Mouse (Mus musculus): ENCODE data around the gene Lrwd1. TPM values are rescaled to one million over a fixed set of nuclear protein-coding genes. Genes with fewer than 3 reads are reported as not detected.

Lrwd1 gene
- total RNA-seq, 2 experiments from 2014 or later, result 14.8 to 15.2 TPM

- intact Hi-C loops (cut with DNase I), result no loop called here
- TF ChIP-seq CTCF (IDR thresholded peaks at IDR 0.05), result no peak
Observed at GRCm38 (mm10) chr5:136109042-136109441, 26.8 kb downstream of the Lrwd1 start.

GRCm38 (mm10) chr5:136108486-136108885, 27.4 kb downstream of the Lrwd1 start:
- intact Hi-C loops (cut with DNase I), result no loop called here
- TF ChIP-seq CTCF (IDR thresholded peaks at IDR 0.05), result no peak
- Histone ChIP-seq H3K4me3 (no peak overlapping the region), H3K27ac (no peak overlapping the region)
- DNase-seq (ENCODE audit: extremely low spot score in 1 of 2, low spot score in 2 of 2), result no peak

More at GRCm38 (mm10) chr5:136109042-136109441, 26.8 kb downstream of the Lrwd1 start:
- no peak for DNase-seq (ENCODE audit: extremely low spot score in 1 of 2, low spot score in 2 of 2)
- no peak overlapping the region for H3K27ac ChIP-seq
- no peak overlapping the region for H3K4me3 ChIP-seq

- no peak for DNase-seq (ENCODE audit: extremely low spot score in 1 of 2, low spot score in 2 of 2)
- Histone ChIP-seq H3K4me3 (no peak overlapping the region), H3K27ac (no peak overlapping the region)
- intact Hi-C loops (cut with DNase I), result no loop called here
- TF ChIP-seq CTCF (IDR thresholded peaks at IDR 0.05), result peak; percentile 43
Observed at GRCm38 (mm10) chr5:136104511-136104910, 31.4 kb downstream of the Lrwd1 start.

GRCm38 (mm10) chr5:136102099-136102820, 33.6 kb downstream of the Lrwd1 start:
- Histone ChIP-seq H3K4me3 (peak overlapping the region; percentile 34), H3K27ac (peak overlapping the region; percentile 18; the same call in 1 of the 2 replicates)
- DNase-seq (ENCODE audit: extremely low spot score in 1 of 2, low spot score in 2 of 2), result peak; percentile 74 to 78
- intact Hi-C loops (cut with DNase I), result no loop called here
- peak; percentile 92 for TF ChIP-seq CTCF (IDR thresholded peaks at IDR 0.05)

GRCm38 (mm10) chr5:136098536-136098935, 37.3 kb downstream of the Lrwd1 start:
- no peak for DNase-seq (ENCODE audit: extremely low spot score in 1 of 2, low spot score in 2 of 2)
- Histone ChIP-seq H3K4me3 (no peak overlapping the region), H3K27ac (no peak overlapping the region)
- TF ChIP-seq CTCF (IDR thresholded peaks at IDR 0.05), result no peak
- intact Hi-C loops (cut with DNase I), result no loop called here

- H3K27ac ChIP-seq, result no peak overlapping the region
- TF ChIP-seq CTCF (IDR thresholded peaks at IDR 0.05), result no peak
- intact Hi-C loops (cut with DNase I), result no loop called here
- no peak overlapping the region for H3K4me3 ChIP-seq
- DNase-seq (ENCODE audit: extremely low spot score in 1 of 2, low spot score in 2 of 2), result no peak
Observed at GRCm38 (mm10) chr5:136095089-136095488, 40.8 kb downstream of the Lrwd1 start.

GRCm38 (mm10) chr5:136094249-136095010, 41.4 kb downstream of the Lrwd1 start:
- H3K27ac ChIP-seq, result no peak overlapping the region
- H3K4me3 ChIP-seq, result no peak overlapping the region
- intact Hi-C loops (cut with DNase I), result no loop called here
- peak in 1 of 2 experiments; percentile 43 for DNase-seq (ENCODE audit: extremely low spot score in 1 of 2, low spot score in 2 of 2)
- TF ChIP-seq CTCF (IDR thresholded peaks at IDR 0.05), result no peak

- intact Hi-C loops (cut with DNase I), result no loop called here
- Histone ChIP-seq H3K4me3 (no peak overlapping the region), H3K27ac (no peak overlapping the region)
- TF ChIP-seq CTCF (IDR thresholded peaks at IDR 0.05), result no peak
- no peak for DNase-seq (ENCODE audit: extremely low spot score in 1 of 2, low spot score in 2 of 2)
Observed at GRCm38 (mm10) chr5:136091927-136092326, 43.9 kb downstream of the Lrwd1 start.

GRCm38 (mm10) chr5:136088821-136089575, 46.9 kb downstream of the Lrwd1 start:
- intact Hi-C loops (cut with DNase I), result no loop called here
- H3K27ac ChIP-seq, result no peak overlapping the region
- no peak overlapping the region for H3K4me3 ChIP-seq
- DNase-seq (ENCODE audit: extremely low spot score in 1 of 2, low spot score in 2 of 2), result no peak
- no peak; the same call in 1 of the 2 replicates for TF ChIP-seq CTCF (IDR thresholded peaks at IDR 0.05)

- H3K27ac ChIP-seq, result no peak overlapping the region
- no peak for DNase-seq (ENCODE audit: extremely low spot score in 1 of 2, low spot score in 2 of 2)
- no peak for TF ChIP-seq CTCF (IDR thresholded peaks at IDR 0.05)
- intact Hi-C loops (cut with DNase I), result no loop called here
- no peak overlapping the region for H3K4me3 ChIP-seq
Observed at GRCm38 (mm10) chr5:136086290-136086689, 49.6 kb downstream of the Lrwd1 start.

GRCm38 (mm10) chr5:136084891-136085651, 50.8 kb downstream of the Lrwd1 start:
- TF ChIP-seq CTCF (IDR thresholded peaks at IDR 0.05), result no peak
- no peak for DNase-seq (ENCODE audit: extremely low spot score in 1 of 2, low spot score in 2 of 2)
- no peak overlapping the region; the same call in 1 of the 2 replicates for H3K4me3 ChIP-seq
- intact Hi-C loops (cut with DNase I), result no loop called here
- H3K27ac ChIP-seq, result no peak overlapping the region
